Mouse (Mus musculus): Measurements from ENCODE around the gene Scgb2b24. TPM values are rescaled to one million over a fixed set of nuclear protein-coding genes. Genes with fewer than 3 reads are reported as not detected.

The Scgb2b24 gene
- not detected for total RNA-seq (2021)
- long read RNA-seq, result 0 reads

DNA sequence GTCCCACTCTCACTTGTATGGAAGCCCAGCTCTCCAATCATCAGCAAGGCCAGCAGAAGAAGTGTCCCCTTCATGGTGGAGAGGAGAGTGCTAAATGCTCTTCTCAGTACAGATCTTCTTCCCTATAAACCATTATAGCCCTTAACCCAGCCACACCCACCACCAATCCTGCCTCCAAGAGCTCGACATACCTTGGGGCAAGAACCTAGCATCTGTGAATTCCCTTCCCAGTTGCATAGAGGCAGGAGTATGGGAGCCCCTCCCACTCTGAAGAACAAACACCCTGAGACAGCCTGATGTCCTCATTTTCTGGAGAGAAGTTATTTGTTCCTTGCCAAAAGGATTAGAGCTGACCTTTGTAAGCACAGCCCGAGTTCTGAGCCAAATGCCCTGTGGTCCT lies at the start of gene Scgb2b24:
Scgb2b24 (minus strand) TSS at position 101 of the 400 bp plus-strand sequence.
- DNase-seq (ENCODE audit: low spot score in 2 of 2), result no peak

DNA sequence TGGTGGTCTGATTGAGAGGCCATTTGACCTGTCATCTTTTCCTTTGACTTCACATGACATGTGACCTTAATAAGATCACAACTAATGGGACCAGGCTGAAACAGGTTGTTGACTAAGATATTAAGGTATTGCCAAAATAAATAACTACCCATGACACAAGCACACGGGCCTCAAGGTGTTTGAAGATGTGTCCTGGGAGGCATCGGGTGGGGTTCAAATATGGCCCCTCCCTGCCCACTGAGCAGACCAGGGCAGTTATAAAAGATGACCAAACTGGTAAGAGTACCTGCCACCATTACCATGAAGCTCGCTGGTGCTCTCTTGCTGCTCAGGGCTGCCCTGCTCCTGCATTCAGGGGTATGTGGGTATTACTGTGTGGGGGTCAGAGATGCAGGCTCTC lies 4.4 kb upstream of the Scgb2b24 start, which contains the start of gene Scgb1b24:
Scgb1b24 (plus strand) TSS at position 301 of the 400 bp plus-strand sequence.
- no peak for DNase-seq (ENCODE audit: low spot score in 2 of 2)

DNA sequence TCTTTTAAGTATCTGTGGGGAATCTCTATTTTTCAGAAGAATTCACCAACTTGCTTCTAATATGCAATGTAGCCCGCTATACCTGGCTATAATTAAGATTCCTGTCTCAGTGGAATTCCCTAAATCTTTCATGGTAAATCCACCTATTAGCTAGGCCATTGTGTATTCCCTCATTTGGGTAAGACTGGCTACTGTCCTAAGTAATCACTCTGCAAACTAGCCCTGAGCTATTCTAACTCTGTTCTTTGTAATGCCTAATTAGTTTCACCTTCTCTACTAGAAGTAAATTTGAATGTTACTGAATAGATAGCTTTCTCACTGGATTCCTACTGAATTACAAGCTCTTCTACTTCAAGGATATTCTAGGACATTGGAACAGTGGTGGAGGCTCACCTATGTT lies 49.2 kb downstream of the Scgb2b24 start:
- DNase-seq (ENCODE audit: low spot score in 2 of 2), result no peak

Other genes with a start within 250 kb of the Scgb2b24 start
- not detected for gene Scgb2b21, start 218.9 kb downstream of the Scgb2b24 start, total RNA-seq (2021)
- not detected for gene Scgb1b24, start 4.5 kb upstream of the Scgb2b24 start, total RNA-seq (2021)
- not detected for gene Scgb2b26, start 205.7 kb upstream of the Scgb2b24 start, total RNA-seq (2021)

Data from layer of hippocampus, adult 18-20 months (tissue).